Mouse (Mus musculus): ENCODE results near the gene Il17c.

DNA sequence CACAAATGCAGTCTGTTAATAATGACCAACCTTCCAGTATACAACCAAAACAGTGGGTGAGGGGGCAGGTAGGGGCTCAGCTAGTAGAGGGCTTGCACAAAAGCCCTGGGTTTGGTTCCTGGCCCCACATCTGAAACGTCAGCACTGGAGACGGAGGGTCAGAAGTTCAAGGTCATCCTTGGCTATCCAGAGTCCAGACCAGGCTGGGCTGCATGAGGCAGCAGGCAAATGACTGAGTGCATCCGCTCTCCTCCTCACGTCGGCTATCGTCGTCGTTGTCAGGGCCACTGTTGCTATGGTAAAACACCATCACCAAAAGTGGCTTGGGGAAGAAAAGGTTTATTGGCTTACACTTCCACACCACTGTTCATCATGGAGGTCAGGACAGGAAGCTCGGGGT lies 7.5 kb upstream of the Il17c start:
- TF ChIP-seq EP300 (IDR thresholded peaks at IDR 0.05; ENCODE audit: insufficient read depth, low read depth, low read length) (no peak), CTCF (IDR thresholded peaks at IDR 0.05; ENCODE audit: low read depth, low read length) (no peak), POLR2A (IDR thresholded peaks at IDR 0.05; ENCODE audit: insufficient read depth, low read length) (no peak)
